Mouse (Mus musculus) CD8-positive naive resting alpha-beta T cell, adult 57 days (primary cell): Measurements from ENCODE around the gene Usb1. TPM values are rescaled to one million over a fixed set of nuclear protein-coding genes. Genes with fewer than 3 reads are reported as not detected.

ENCODE experiments used
- total RNA-seq: library from RNA; stranded (reverse); gene quantifications from one replicate; pipeline ENCODE4 v1.2.4, GENCODE M21; 2023

Gene Usb1
- 43.0 TPM for total RNA-seq

DNA sequence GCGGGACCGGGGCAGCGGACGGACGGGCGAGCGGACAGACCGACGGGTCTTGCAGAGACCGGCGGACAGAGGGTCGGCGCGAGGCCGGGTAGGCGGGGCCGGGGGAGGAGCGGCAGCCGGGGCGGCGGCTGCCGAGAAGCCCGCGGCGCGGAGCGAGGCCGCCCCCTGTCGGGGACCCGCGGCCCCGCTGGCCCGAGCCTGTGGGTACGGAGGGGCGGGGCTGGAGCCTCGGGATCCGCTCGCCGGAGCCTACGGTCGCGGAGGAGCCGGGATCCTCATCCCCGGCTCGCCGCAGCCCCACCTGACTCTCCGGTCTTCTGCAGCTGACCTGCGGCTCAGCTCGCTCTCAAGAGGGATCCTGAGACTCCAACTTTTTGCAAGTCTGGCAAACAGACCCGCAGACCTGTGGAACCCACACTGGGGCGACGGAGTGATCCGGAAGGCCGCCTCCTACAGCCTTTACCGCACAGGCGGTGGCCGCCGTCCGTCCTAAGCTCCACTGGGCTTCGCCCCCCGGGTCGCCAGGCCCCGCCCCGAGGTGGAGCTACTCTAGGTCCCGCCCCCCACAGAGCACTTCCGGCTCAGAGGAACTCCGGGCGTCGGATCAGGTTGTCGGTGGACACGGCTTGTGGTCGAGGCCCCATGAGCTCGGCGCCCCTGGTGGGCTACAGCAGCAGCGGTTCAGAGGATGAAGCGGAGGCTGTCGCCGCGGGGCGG, at the start of gene Usb1, which contains the start of gene Zfp319:
TSS of gene Usb1 (plus strand) at position 565 of the 717 bp plus-strand sequence.
TSS of gene Zfp319 (minus strand) at position 231 of the 717 bp plus-strand sequence.

GRCm38 (mm10) chr8:95306431-95306830, 25.7 kb upstream of the Usb1 start, which contains the start of gene Cngb1:
Cngb1 (minus strand) TSS chr8:95306585.

GRCm38 (mm10) chr8:95310342-95310970, 21.6 kb upstream of the Usb1 start, which contains the start of gene Tepp:
Tepp (plus strand) TSS chr8:95310566.

GRCm38 (mm10) chr8:95352151-95352870, 20.2 kb downstream of the Usb1 start, which contains the start of gene Mmp15:
Mmp15 (plus strand) TSS chr8:95352268.

Other genes with a start within 250 kb of the Usb1 start
- gene Kifc3, start 129.5 kb upstream of the Usb1 start, total RNA-seq: 9.9 TPM
- gene Cngb1, start 25.7 kb upstream of the Usb1 start, total RNA-seq: not detected
- not detected for gene Tepp, start 21.7 kb upstream of the Usb1 start, total RNA-seq
- gene Zfp319, start 334 bp upstream of the Usb1 start, total RNA-seq: 16.7 TPM
- gene Mmp15, start 20.0 kb downstream of the Usb1 start, total RNA-seq: 1.1 TPM
- gene Cfap20, start 102.6 kb downstream of the Usb1 start, total RNA-seq: 49.7 TPM
- gene Csnk2a2, start 157.8 kb downstream of the Usb1 start, total RNA-seq: 74.6 TPM
- gene Ccdc113, start 201.8 kb downstream of the Usb1 start, total RNA-seq: not detected
- gene Prss54, start 244.1 kb downstream of the Usb1 start, total RNA-seq: not detected